Mouse (Mus musculus): ENCODE data around the gene Slc36a2.

Slc36a2 gene

GRCm38 (mm10) chr11:55184733-55185291 lies at the start of gene Slc36a2:
Gene Slc36a2, minus strand, starts transcription at chr11:55185077.
- no peak for DNase-seq (ENCODE audit: low spot score)

- no peak for DNase-seq (ENCODE audit: low spot score)
Observed at GRCm38 (mm10) chr11:55234288-55234687, 49.4 kb upstream of the Slc36a2 start.

- DNase-seq (ENCODE audit: low spot score): no peak
Observed at GRCm38 (mm10) chr11:55231034-55231433, 46.2 kb upstream of the Slc36a2 start.

- no peak for DNase-seq (ENCODE audit: low spot score)
Observed at GRCm38 (mm10) chr11:55221306-55221705, 36.4 kb upstream of the Slc36a2 start.

GRCm38 (mm10) chr11:55218473-55218872 lies 33.6 kb upstream of the Slc36a2 start:
- no peak for DNase-seq (ENCODE audit: low spot score)

GRCm38 (mm10) chr11:55217880-55218279 lies 33.0 kb upstream of the Slc36a2 start:
- no peak for DNase-seq (ENCODE audit: low spot score)

GRCm38 (mm10) chr11:55217418-55217817 lies 32.5 kb upstream of the Slc36a2 start:
- no peak for DNase-seq (ENCODE audit: low spot score)

GRCm38 (mm10) chr11:55216830-55217229 lies 32.0 kb upstream of the Slc36a2 start:
- no peak for DNase-seq (ENCODE audit: low spot score)

GRCm38 (mm10) chr11:55216061-55216460 lies 31.2 kb upstream of the Slc36a2 start:
- no peak for DNase-seq (ENCODE audit: low spot score)

- no peak for DNase-seq (ENCODE audit: low spot score)
Observed at GRCm38 (mm10) chr11:55214978-55215377, 30.1 kb upstream of the Slc36a2 start.

GRCm38 (mm10) chr11:55214161-55214560 lies 29.3 kb upstream of the Slc36a2 start:
- no peak for DNase-seq (ENCODE audit: low spot score)

- DNase-seq (ENCODE audit: low spot score): no peak
Observed at GRCm38 (mm10) chr11:55213518-55213917, 28.6 kb upstream of the Slc36a2 start.

GRCm38 (mm10) chr11:55209626-55210353 lies 24.9 kb upstream of the Slc36a2 start:
- no peak for DNase-seq (ENCODE audit: low spot score)

- DNase-seq (ENCODE audit: low spot score): no peak
Observed at GRCm38 (mm10) chr11:55209032-55209431, 24.2 kb upstream of the Slc36a2 start.

GRCm38 (mm10) chr11:55208001-55208690 lies 23.3 kb upstream of the Slc36a2 start:
- peak; percentile 43 for DNase-seq (ENCODE audit: low spot score)

GRCm38 (mm10) chr11:55204602-55205001 lies 19.7 kb upstream of the Slc36a2 start:
- no peak for DNase-seq (ENCODE audit: low spot score)

GRCm38 (mm10) chr11:55204159-55204596 lies 19.3 kb upstream of the Slc36a2 start, which contains the start of gene Slc36a1:
Gene Slc36a1, plus strand, starts transcription at chr11:55204350.
- DNase-seq (ENCODE audit: low spot score): peak; percentile 79

GRCm38 (mm10) chr11:55197740-55198510 lies 13.0 kb upstream of the Slc36a2 start:
- no peak for DNase-seq (ENCODE audit: low spot score)

- no peak for DNase-seq (ENCODE audit: low spot score)
Observed at GRCm38 (mm10) chr11:55197086-55197485, 12.2 kb upstream of the Slc36a2 start.

GRCm38 (mm10) chr11:55190216-55190615 lies 5.3 kb upstream of the Slc36a2 start:
- no peak for DNase-seq (ENCODE audit: low spot score)

- DNase-seq (ENCODE audit: low spot score): no peak
Observed at GRCm38 (mm10) chr11:55187777-55188176, 2.9 kb upstream of the Slc36a2 start.

GRCm38 (mm10) chr11:55187292-55187691 lies 2.4 kb upstream of the Slc36a2 start:
- no peak for DNase-seq (ENCODE audit: low spot score)
